Mouse (Mus musculus) lung, postnatal 0 days (tissue): Measurements from ENCODE around the gene Zswim4.

ENCODE experiments used
- CTCF ChIP-seq: IDR thresholded peaks from 2 replicates; pipeline ENCODE4 v1.5.1; 2016; ENCODE audit warnings: antibody characterized with exemption, mild to moderate bottlenecking
- EP300 ChIP-seq: IDR thresholded peaks from 2 replicates; pipeline ENCODE4 v1.6.1; 2016; ENCODE audit warnings: antibody characterized with exemption, mild to moderate bottlenecking, control low read depth

- peak; percentile 13; the same call in 1 of the 2 replicates for TF ChIP-seq CTCF
- TF ChIP-seq EP300: peak; percentile 76
These were observed 29.0 kb downstream of the Zswim4 start for GRCm38 (mm10) chr8:84207811-84208210.
